Mouse (Mus musculus) CH12.LX (cell line): ENCODE data around the gene Gm15155.

ENCODE experiments used
- IRF4 ChIP-seq: IDR thresholded peaks from 2 replicates; pipeline ENCODE4 v1.6.1; 2014; ENCODE audit warnings: low read depth, mild to moderate bottlenecking, inconsistent platforms, low read length, improper control_type of control experiment
- POLR2A ChIP-seq: IDR thresholded peaks from 2 replicates; pipeline ENCODE4 v1.6.1; 2011; ENCODE audit warnings: low read depth, mild to moderate bottlenecking, improper control_type of control experiment, low read length
- USF2 ChIP-seq: conservative IDR thresholded peaks from 2 replicates; pipeline ENCODE4 v1.6.1; 2011; ENCODE audit warnings: low read depth, low read length, improper control_type of control experiment

GRCm38 (mm10) chrX:155728387-155728786 is 103.8 kb downstream of the Gm15155 start:
- TF ChIP-seq POLR2A: no peak
- TF ChIP-seq USF2: no peak
- no peak for TF ChIP-seq IRF4
